Mouse (Mus musculus) embryonic stem cell, embryonic (primary cell): Measurements from ENCODE around the gene Sgms1.

Source experiments
- CTCF ChIA-PET, 4 experiments: fragments of 300-600 bp in 2 of 4; fragments of 350-600 bp in 2 of 4; sonication (Branson Sonifier 250); formaldehyde crosslinking; loops; one replicate each; lab custom pipeline; 2022; ENCODE audit warnings: inconsistent platforms in 2 of 4; lab: Charles Lee
- POLR2A ChIA-PET, 4 experiments: fragments of 300-600 bp in 2 of 4; fragments of 350-600 bp in 2 of 4; sonication (Branson Sonifier 250); formaldehyde crosslinking; loops; one replicate each; lab custom pipeline; 2022; ENCODE audit warnings: antibody characterized with exemption in 4 of 4, inconsistent platforms in 1 of 4; lab: Charles Lee

Gene Sgms1

DNA sequence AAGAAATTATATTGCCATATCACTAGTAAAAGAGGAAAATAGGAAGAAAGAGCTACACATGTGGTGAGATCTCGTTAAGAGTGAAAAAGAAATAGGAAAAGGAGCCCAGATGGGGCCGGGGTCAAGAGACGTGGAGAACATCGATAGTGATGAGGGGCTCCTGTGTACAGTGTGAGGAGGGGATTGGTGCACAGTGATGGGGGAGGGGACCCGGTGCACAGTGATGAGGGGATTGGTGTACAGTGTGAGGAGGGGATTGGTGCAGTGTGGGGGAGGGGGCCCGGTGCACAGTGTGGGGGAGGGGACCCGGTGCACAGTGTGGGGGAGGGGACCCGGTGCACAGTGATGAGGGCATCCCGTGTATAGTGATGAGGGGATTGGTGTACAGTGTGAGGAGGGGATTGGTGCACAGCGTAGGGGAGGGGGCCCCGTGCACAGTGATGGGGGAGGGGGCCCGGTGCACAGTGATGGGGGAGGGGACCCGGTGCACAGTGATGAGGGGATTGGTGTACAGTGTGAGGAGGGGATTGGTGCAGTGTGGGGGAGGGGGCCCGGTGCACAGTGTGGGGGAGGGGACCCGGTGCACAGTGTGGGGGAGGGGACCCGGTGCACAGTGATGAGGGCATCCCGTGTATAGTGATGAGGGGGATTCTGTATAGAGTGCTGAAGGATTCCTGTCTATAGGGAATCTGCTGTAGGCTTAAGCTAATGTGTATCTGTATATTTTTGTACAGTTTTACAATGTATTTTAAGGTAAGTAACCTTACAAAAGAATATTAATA is 257.6 kb downstream of the Sgms1 start:
- ChIA-PET POLR2A (interaction anchor here in 3 of 4 experiments (0.6 to 1.4 kb wide), 4 partner anchors 7 to 445 kb away, joined by 3 to 5 read pairs (median 4); no protein-coding TSS in a partner anchor), CTCF (interaction anchor here in 1 of 4 experiments (0.6 kb wide), 1 partner anchor 38 kb away, joined by 6 read pairs; no protein-coding TSS in a partner anchor)

DNA sequence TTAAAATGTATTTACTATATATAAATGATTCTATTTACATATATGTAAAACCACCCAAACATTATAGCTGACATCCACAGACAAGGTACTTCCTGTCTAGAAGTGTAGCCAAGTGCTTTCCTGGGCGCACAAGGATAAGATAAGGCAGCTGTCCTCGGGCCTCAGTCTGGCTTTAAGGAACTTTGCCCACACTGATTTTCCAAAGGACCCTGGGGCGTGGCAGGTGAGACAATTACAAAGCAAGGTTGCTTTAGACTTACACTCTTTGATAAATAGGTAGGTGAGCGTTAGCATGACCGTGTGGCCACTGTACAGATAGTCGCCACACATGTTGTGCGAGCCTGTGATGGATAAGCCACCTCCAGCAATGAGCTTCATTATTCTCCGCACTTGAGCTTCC is 260.2 kb downstream of the Sgms1 start:
- ChIA-PET CTCF (interaction anchor here in 1 of 4 experiments (0.7 kb wide), 2 partner anchors 82 to 99 kb away, joined by 3 to 7 read pairs; no protein-coding TSS in a partner anchor), POLR2A (interaction anchor here in 1 of 4 experiments (1.0 to 2.2 kb wide), 4 partner anchors 10 to 260 kb away, joined by 3 to 7 read pairs (median 4); partner anchors contain the start of gene Sgms1)

DNA sequence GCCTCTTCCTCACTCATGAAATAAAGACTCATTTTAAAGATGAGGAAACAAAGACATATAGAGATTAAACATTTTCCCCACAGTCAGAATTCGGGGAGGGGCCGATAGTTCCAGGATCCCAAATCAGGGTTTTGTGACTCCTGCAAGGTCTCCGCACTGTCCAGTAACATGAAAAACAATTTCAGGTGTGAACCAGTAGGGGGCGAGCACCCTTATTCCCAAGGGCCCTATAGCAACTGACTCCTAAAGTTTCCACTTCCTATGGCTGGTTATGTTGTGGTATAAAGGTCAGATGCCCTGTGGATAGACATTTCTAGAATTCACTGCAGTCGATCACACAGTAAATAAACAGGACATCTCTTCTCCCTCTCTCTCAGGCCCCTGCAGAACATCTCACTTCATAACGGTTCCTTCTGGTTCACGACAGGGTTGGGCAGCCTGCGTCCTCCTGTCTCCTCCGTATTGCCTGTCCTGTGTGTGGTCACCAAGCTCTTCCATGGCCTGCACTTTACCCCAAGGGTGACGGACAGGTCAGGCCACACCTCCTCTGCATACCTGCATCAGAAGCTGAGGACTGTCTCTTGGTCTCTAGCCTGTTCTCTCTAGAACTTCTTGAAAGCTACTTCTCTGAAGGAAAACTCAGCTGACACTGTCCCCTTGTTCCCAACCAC is 262.2 kb downstream of the Sgms1 start:
- POLR2A ChIA-PET: interaction anchor here in 2 of 4 experiments (0.8 to 2.2 kb wide), 3 partner anchors 9 to 193 kb away, joined by 3 to 7 read pairs (median 3); no protein-coding TSS in a partner anchor
- CTCF ChIA-PET: interaction anchor here in 3 of 4 experiments (0.5 to 2.2 kb wide), 6 partner anchors 15 to 275 kb away, joined by 3 to 9 read pairs (median 5); partner anchors contain the start of gene Asah2 (in 1 of the 3)

DNA sequence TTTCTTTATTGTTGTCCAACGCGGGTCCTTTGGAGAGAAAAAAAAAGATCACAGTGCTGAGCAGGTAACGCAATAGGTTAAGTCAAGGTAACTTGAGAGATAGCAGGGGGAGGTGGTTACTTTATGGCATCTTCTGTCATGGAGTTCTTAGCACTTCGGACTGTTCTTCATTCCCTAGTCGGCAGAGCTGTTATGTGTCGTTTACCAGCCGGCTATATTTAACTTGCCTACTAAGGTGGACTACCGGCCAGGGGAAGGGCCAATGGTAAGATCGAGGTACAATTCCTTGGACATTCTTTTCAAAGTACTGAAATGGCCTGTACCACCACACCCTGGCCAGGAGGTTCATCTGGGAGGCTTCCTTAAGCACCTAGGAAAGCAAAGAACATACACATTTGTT is 265.4 kb downstream of the Sgms1 start:
- ChIA-PET CTCF (interaction anchor here in 1 of 4 experiments (0.8 kb wide), 1 partner anchor 30 kb away, joined by 3 read pairs; no protein-coding TSS in a partner anchor), POLR2A (no interaction called here)

DNA sequence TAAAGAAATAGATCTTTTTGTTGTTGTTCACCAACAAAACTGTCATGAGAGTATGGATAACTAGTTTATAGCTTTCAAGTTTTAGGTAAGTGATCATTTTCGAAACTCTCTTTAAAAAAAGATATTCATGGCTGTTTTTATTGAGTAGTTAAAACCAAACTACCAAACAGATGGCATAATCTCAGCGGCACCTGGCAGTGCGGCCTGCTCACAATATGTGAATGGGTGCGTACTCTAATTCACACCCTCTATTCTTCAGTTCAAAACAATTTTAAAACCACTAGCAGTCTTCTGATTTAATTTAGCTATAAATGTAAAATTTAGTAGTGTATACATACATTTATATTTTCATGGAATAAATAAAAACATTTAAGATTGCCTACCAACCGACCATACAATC is 266.3 kb downstream of the Sgms1 start:
- ChIA-PET CTCF (no interaction called here), POLR2A (no interaction called here)

DNA sequence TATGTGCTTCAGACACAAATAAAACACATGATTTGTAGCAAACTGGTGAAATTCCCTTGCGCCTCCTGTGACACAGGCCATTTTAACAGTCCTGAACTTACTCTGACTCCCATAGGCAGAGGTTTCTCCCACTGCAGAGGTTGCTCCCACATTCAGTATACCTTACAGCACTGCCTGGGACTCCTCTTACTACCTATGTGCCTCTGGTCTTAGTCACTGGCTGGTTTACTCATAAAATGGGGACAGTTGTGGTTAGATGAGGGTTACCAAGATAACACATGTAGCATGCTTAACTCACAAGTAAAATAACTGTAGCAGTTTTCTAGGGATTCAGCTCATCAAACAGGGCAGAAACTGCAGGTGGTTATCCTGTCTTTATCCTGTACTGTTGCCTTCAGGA is 268.7 kb downstream of the Sgms1 start:
- CTCF ChIA-PET: no interaction called here
- POLR2A ChIA-PET: no interaction called here

DNA sequence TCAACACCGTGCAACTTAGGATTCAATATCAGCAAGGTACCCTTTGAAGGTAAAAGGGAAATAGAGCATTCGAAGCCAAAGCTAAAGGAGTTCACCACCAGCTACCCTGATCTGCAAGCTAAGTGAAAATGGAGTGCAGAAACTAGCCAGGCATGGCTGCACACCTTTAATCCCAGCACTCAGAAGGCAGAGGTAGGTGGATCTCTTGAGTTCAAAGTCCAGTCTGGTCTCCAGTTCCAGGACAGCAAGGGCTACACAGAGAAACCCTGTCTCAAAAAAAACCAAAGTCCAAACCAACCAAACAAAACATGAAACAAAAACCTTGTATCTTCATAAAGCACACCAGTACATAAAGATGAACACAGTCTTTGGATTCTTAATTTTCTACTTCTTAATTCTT is 269.8 kb downstream of the Sgms1 start:
- CTCF ChIA-PET: no interaction called here
- POLR2A ChIA-PET: interaction anchor here in 1 of 4 experiments (0.7 to 1.4 kb wide), 2 partner anchors 12 to 19 kb away, joined by 3 to 4 read pairs; no protein-coding TSS in a partner anchor

DNA sequence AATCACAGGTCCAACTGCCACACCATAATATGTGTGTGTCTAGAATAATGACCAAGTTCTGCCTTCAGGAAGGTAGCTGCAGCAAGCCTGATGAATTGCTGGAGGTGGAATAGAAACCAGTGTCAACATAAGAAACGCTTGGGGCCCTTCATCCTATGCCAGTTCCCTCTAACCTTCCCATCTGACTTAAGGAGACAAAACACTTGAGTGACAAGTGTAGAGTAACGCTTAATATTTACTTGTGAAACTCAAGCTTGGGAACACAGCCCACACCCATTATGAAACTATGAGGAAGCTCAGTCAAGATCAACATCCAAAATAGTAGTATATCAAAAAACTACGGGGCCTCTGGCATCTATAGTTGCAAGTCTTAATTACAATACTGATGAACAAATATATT is 271.0 kb downstream of the Sgms1 start:
- ChIA-PET CTCF (no interaction called here), POLR2A (no interaction called here)

DNA sequence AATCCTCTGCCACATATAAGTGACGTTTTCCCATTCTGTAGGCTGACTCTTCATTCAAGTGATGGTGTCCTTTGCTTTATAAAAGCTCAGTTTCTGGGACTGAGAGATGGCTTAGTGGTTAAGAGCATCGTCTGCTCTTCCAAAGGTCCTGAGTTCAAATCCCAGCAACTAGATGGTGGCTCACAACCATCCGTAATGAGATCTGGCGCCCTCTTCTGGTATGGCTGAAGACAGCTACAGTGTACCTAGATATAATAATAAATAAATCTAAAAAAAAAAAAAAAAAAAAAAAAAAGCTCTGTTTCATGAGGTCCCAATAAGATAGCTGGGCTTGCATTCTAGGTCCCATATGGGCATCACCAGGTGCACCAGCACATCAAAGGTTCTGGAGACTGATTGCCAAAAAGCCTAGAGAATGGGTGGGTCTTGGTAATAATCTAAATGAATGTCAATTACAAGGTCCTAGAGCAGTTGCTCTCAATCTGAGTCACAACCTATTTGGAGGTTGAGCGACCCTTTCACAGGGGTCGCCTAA is 272.0 kb downstream of the Sgms1 start:
- ChIA-PET POLR2A (interaction anchor here in 2 of 4 experiments (0.6 to 1.7 kb wide), 3 partner anchors 10 to 51 kb away, joined by 3 to 7 read pairs (median 3); no protein-coding TSS in a partner anchor), CTCF (interaction anchor here in 3 of 4 experiments (0.6 to 1.1 kb wide), 8 partner anchors 8 to 509 kb away, joined by 3 to 15 read pairs (median 4); no protein-coding TSS in a partner anchor)

DNA sequence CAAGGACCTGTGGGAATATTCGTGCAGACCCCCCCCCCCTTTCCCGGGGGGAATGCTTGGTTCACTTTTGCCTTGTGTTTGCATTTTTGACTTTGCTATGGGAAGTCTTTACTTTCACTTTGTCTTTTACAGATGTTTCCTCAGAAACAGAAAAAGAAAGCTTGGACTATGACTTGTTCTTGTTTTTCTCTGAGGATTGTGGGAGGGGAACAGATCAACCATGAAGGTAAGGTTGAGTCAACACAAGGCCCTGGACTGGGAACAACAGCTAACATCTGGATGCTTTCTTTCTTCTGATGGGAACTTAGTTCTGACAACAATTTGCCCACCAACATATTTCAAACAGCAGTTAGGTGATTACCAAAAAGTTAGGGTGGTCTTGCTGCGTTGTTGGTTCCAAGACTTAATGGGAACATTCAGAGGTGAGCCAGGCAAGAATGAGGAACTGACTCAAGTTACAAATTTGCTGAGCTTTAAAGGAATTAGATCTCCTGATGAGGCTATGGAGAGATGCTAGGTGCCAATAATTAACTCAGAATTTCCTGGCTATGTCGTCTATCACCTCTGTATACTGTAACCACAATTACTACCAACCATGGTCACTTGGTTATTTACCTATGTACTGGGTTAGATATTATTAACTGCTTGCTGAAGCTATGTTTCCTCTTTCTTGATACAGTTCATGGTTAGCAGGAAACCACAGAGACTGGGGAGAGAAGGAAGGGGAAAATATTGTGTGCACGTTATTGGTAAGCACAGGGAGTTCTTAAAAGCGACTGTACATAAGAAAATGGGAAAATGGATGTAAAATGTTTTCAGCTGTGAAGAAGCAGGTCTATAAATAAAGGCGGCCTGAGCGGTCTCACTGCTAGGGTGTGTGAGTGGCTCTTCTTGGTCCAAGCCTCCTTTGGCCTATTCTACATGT is 277.4 kb downstream of the Sgms1 start:
- ChIA-PET POLR2A (interaction anchor here in 2 of 4 experiments (0.5 to 0.7 kb wide), 2 partner anchors 123 to 224 kb away, joined by 3 to 5 read pairs; no protein-coding TSS in a partner anchor), CTCF (no interaction called here)

DNA sequence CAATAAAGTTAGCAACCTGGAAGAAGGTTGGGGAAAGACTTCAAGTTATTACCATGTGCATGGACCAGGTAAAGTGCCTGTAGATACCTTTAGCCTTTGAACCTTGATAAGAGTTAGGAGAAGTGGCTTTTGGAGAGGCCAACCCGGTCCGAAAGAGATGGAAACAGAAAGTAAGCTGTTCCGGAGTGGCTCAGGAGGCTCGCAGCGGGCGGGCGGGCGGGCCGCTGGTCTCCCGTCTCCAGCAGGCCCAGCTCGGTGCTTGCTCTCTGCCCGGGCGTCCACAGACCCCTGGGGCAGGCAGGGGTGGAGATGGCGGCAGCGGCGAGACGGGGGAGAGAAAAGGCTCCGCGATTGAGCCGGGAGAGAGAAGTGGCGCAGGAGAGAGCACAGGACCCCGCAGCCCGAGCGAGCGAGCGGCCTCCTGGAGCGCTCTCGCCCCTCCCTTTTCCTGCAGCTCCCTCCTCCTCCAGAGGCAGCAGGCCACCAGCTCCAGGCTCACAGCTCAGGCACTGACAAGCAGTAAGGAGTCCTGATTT is 281.7 kb downstream of the Sgms1 start, which contains the start of gene Asah2:
TSS of gene Asah2 (minus strand) at position 441 of the 536 bp plus-strand sequence.
- CTCF ChIA-PET: interaction anchor here in 2 of 4 experiments (0.5 to 1.3 kb wide), 3 partner anchors 20 to 122 kb away, joined by 3 to 11 read pairs (median 4); no protein-coding TSS in a partner anchor
- POLR2A ChIA-PET: interaction anchor here in 2 of 4 experiments (0.6 to 0.8 kb wide), 2 partner anchors 31 to 47 kb away, joined by 3 read pairs; no protein-coding TSS in a partner anchor

DNA sequence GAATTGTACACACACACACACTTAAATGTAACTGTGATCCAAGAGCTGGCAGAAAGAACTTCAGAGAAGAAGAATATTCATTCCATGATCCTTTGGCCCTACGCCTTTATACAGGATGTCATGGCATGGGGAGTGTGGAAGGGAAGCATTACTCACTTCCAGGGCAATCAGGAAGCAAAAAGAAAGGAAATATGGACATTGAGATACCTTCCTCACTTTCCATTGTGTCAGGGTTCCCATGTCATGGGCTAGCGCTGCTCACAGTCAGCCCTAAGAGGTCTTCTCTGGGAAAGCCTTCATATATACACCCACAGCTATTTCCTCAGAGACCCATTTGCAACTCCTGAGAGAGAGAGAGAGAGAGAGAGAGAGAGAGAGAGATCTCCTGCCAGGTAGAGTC is 282.8 kb downstream of the Sgms1 start:
- ChIA-PET CTCF (interaction anchor here in 1 of 4 experiments (0.5 kb wide), 1 partner anchor 152 kb away, joined by 7 read pairs; no protein-coding TSS in a partner anchor), POLR2A (interaction anchor here in 1 of 4 experiments (0.6 to 2.0 kb wide), 2 partner anchors 11 to 126 kb away, joined by 4 read pairs; no protein-coding TSS in a partner anchor)

DNA sequence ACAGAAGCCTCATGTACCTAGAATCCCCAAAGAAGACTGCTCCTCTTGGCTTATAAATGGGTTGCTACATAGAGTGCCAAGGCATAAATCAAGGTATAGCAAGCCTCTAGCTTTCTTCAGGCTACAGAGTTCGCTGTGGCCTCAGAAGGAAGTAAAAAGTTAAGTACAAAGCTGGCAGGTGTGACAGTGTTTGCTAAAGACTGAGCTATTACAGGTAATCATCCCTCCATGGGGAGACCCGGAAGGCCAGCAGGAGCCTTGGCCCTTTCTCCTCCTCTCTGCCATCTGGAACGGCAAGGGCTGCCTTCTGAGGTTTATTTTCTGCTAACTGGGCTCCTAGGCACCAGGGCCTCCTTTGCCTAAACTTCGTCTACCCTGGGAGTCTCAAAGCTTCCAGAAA is 285.3 kb downstream of the Sgms1 start:
- CTCF ChIA-PET: no interaction called here
- POLR2A ChIA-PET: no interaction called here

DNA sequence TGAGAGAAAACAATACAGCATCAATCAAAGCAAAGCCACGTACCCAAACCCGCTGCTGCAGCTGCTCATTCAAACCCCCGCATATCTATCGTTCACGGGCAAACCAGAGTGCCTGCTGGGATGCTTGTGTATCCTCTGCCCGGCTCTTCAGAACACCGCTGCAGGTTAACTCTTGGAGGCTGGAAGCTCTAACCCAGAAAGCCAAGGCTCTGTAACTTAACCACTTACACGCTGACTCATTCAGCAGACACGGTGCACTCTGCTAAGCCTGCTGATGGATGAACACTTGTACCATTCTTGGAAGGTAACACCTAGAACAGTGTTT is 286.6 kb downstream of the Sgms1 start:
- ChIA-PET POLR2A (interaction anchor here in 1 of 4 experiments (1.4 kb wide), 1 partner anchor 286 kb away, joined by 4 read pairs; the partner anchor contains the start of gene Sgms1), CTCF (interaction anchor here in 1 of 4 experiments (0.5 kb wide), 1 partner anchor 121 kb away, joined by 10 read pairs; no protein-coding TSS in a partner anchor)

DNA sequence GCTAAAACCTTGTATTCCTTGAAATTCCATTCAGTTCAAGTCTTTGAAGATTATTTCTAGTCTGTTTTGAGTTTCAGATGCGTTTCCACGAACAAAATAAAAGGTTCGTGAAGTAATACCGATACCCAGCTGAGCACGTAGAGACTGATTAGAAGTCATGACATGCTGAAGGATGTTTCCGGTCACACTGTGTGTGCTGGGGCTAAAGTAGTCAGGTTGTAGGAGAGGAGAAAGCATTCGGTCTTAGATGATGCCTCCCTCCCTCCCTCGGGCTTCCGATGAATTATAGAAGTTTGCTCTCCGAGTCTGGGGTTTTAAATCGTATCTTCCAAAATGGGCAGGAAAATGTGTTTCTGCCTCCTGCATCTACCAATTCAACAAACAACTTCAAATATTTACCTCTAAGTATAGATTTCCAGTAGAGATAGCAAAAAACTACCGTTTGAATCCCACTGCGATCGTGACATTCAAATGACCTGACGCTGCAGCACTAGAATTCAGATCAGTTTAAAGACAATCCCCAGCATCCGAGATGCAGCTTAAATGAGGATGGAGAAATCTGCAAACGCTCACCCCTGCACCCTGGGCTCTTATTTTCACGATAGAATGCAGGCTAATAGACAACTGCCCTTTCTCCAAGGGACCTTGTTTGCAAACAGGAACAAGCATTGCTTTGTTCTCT is 287.1 kb downstream of the Sgms1 start:
- POLR2A ChIA-PET: interaction anchor here in 1 of 4 experiments (1.4 kb wide), 1 partner anchor 287 kb away, joined by 4 read pairs; the partner anchor contains the start of gene Sgms1
- CTCF ChIA-PET: no interaction called here

DNA sequence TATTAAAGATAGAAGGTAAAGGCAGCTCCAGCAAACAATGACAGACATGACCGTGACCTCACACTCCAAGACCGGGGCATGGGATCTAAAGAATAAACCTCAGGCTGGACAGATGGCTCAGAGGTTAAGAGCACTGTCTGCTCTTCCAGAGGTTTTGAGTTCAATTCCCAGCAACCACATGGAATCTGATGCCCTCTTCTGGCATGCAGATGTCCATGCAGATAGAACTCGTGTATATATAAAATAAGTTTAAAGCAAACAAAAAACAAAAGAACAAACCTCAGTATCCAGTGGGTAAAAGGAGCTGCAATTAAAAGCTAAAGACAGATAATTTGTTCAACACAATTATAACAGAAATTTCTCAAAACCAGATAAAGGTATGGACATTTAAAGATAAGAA is 290.9 kb downstream of the Sgms1 start:
- CTCF ChIA-PET: interaction anchor here in 1 of 4 experiments (1.0 kb wide), 1 partner anchor 10 kb away, joined by 3 read pairs; no protein-coding TSS in a partner anchor
- POLR2A ChIA-PET: no interaction called here
